Mouse (Mus musculus) limb, embryonic 14.5 days (tissue): Measurements from ENCODE around the gene Kcnq4. TPM values are rescaled to one million over a fixed set of nuclear protein-coding genes. Genes with fewer than 3 reads are reported as not detected.

Source experiments
- ATAC-seq: fragments of 200-750 bp; cut with Nextera tagmentation; 2 replicates; pipeline ENCODE4 v1.8.0; 2017; ENCODE audit warnings: low read depth, moderate number of reproducible peaks, moderate TSS enrichment; ENCODE audit not compliant: low FRiP score
- DNase-seq: peaks from one replicate; pipeline ENCODE4 v3.0.0-alpha.2; 2015; ENCODE audit warnings: low spot score
- H3K27ac ChIP-seq: fragments of 300-500 bp; sonication (generic); replicated peaks from 2 replicates; pipeline ENCODE4 v1.5.1; 2014; ENCODE audit warnings: low read depth, mild to moderate bottlenecking, low read length, moderate library complexity, mixed read lengths
- H3K27me3 ChIP-seq: fragments of 300-500 bp; sonication (generic); 2 replicates; pipeline ENCODE4 v1.6.1; 2014; ENCODE audit warnings: low read length, mixed read lengths; ENCODE audit not compliant: control insufficient read depth, insufficient read depth
- H3K36me3 ChIP-seq: fragments of 300-500 bp; sonication (generic); 2 replicates; pipeline ENCODE4 v1.6.1; 2014; ENCODE audit warnings: mild to moderate bottlenecking, low read length, moderate library complexity, mixed read lengths; ENCODE audit not compliant: control insufficient read depth, insufficient read depth
- H3K4me1 ChIP-seq: fragments of 300-500 bp; sonication (generic); 2 replicates; pipeline ENCODE4 v1.6.1; 2014; ENCODE audit warnings: antibody characterized with exemption, low read length, mixed read lengths; ENCODE audit not compliant: control insufficient read depth, insufficient read depth
- H3K4me2 ChIP-seq: fragments of 300-500 bp; sonication (generic); replicated peaks from 2 replicates; pipeline ENCODE4 v1.6.1; 2014; ENCODE audit warnings: low read depth, mild to moderate bottlenecking, low read length, moderate library complexity; ENCODE audit not compliant: severe bottlenecking
- H3K4me3 ChIP-seq: fragments of 300-500 bp; sonication (generic); replicated peaks from 2 replicates; pipeline ENCODE4 v1.5.1; 2014; ENCODE audit warnings: low read length
- H3K9ac ChIP-seq: fragments of 300-500 bp; sonication (generic); 2 replicates; pipeline ENCODE4 v1.6.1; 2014; ENCODE audit warnings: mild to moderate bottlenecking, low read depth, low read length, moderate library complexity; ENCODE audit not compliant: severe bottlenecking
- H3K9me3 ChIP-seq: fragments of 300-500 bp; sonication (generic); 2 replicates; pipeline ENCODE4 v1.6.1; 2016; ENCODE audit warnings: low read length; ENCODE audit not compliant: control insufficient read depth
- POLR2A ChIP-seq: fragments of 200-500 bp; IDR thresholded peaks from 2 replicates; pipeline ENCODE4 v1.8.0; 2012; ENCODE audit warnings: inconsistent platforms, mild to moderate bottlenecking, moderate library complexity, borderline replicate concordance; ENCODE audit not compliant: insufficient read depth, insufficient read length; ENCODE audit errors: extremely low read depth
- WGBS: fragments of 180-500 bp; shearing (Covaris S2); extraction: QIAGEN DNeasy Blood & Tissue Kit; methylation state at CpG from one replicate; pipeline ENCODE4 v1.1.7; 2014; 5-methylcytosine and 5-hydroxymethylcytosine counted together
- polyA plus RNA-seq, 2 experiments: library from polyadenylated mRNA; depleted of rRNA in 1 of 2; stranded (reverse) in 1 of 2; unstranded in 1 of 2; fragments of >200 nt; fragmentation: Nextera tagmentation in 1 of 2; extraction: Ambion mirVana in 1 of 2; gene quantifications; 2 replicates each; pipeline versions ENCODE4 v1.2.1 to v1.2.3; 2012 to 2014

The Kcnq4 gene
- polyA plus RNA-seq, 2 experiments, result 4.0 to 8.5 TPM

DNA sequence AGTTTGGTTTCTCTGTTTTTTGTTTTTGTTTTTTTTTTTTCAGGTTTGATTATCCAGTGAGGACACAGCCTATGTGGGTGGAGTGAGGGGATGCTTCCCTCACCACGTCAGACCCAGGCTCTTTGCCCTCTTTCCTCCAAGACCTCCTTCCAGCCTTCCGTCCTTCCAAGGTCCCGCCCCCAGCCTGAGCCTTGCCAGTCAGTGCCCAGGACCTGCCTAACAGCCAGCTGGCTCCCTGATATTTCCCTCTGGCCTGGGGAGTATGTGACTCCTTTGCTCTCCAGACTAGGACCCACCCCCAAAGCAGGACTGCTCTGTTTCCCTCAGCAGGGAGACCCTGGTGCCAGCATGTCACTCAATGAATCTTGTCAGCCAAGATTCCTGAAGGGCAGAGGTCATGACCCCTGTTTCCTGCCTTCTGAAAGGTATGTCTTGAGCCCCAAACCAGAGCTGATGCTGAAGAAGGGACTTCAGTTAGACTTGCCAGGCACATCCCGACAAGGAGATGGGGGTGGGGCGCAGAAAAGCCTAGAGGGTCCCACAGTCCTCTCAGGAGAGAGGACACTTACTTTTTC is 22.8 kb downstream of the Kcnq4 start:
- Histone ChIP-seq H3K4me2 (no peak overlapping the region), H3K9ac (no peak overlapping the region), H3K4me3 (no peak overlapping the region), H3K9me3 (no peaks in the 10 kb centered on the region), H3K27ac (no peak overlapping the region), H3K27me3 (no peaks in the 10 kb centered on the region), H3K36me3 (no peaks in the 10 kb centered on the region), H3K4me1 (peaks cover 7% of the 10 kb centered on the region; the same call in 1 of the 2 replicates)
- TF ChIP-seq POLR2A, result no peak
- ATAC-seq (no peak), DNase-seq (no peak)
- 37% methylated on average over 5 of the region's 5 CpGs for WGBS

DNA sequence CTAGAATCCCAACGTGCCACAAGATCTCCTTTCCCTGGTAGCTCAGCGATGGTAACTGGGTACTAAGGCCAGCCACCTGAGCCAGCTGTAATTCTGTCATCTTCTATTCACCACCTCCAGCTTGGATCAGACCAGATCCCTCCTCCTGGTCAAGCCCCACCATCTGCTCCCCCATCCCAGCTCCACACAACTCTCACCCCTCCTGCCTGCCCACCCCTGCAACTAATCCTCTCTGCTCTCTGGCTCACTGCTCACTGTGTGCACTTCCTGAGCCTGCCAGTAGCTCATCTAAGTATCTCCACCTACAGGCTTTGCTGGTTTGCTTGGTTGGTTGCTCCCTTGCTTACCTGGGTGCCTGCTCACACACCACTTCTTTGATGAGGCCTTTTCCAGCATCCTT is 26.8 kb downstream of the Kcnq4 start:
- H3K9ac ChIP-seq, result no peak overlapping the region
- no peak overlapping the region for H3K4me2 ChIP-seq
- H3K4me3 ChIP-seq, result no peak overlapping the region
- H3K9me3 ChIP-seq, result no peaks in the 10 kb centered on the region
- H3K36me3 ChIP-seq, result no peaks in the 10 kb centered on the region
- no peak overlapping the region for H3K27ac ChIP-seq
- peaks cover 2% of the 10 kb centered on the region; the same call in 1 of the 2 replicates for H3K4me1 ChIP-seq
- WGBS, result 68% methylated on average over 2 of the region's 2 CpGs
- no peak for ATAC-seq
- no peak for TF ChIP-seq POLR2A
- no peaks in the 10 kb centered on the region for H3K27me3 ChIP-seq
- no peak for DNase-seq

DNA sequence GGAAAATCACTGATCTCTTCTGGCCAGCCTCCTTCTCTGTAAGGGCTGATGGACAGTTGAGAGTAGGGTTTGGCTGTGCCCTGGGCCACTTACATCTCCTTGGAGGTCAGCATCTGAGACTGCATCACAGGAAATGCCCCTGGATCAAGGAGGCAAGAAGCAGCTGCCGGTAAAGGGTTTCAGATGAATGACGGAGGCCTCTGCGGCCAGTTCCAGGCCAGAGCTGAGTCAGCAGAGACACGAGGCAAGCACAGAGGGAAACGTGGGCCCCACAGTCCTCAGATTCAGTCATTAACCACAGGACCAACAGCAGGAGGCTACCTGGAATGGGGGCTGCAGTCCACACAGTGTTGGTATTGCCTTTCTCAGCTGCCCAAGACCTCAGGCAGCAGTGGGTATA is 29.3 kb downstream of the Kcnq4 start:
- Histone ChIP-seq H3K4me2 (no peak overlapping the region), H3K4me1 (peaks cover 7% of the 10 kb centered on the region), H3K27me3 (no peaks in the 10 kb centered on the region), H3K27ac (no peak overlapping the region), H3K36me3 (no peaks in the 10 kb centered on the region), H3K4me3 (no peak overlapping the region), H3K9me3 (no peaks in the 10 kb centered on the region), H3K9ac (no peak overlapping the region)
- DNase-seq (no peak), ATAC-seq (no peak)
- 20% methylated on average over 5 of the region's 5 CpGs for WGBS
- TF ChIP-seq POLR2A, result no peak

DNA sequence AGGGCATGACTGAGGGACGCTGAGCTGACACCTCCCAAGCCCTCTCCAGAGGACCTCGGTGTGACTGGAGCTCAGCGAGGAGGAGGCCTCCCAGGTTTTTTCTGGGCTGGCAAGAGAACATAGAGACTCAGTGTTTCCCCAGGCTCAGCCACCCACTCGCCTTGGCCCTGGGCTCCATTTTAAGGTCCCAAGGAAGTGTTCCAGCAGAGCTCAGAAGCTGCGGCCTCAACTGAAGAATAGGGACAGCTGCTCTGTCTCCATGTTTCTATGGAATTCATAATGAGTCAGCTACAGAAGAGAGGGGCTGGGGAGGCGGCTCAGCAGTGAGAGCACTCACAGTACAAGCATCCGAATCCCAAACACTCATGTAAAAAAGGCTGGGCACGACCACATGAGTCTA is 30.8 kb downstream of the Kcnq4 start:
- H3K9me3 ChIP-seq, result no peaks in the 10 kb centered on the region
- H3K27me3 ChIP-seq, result no peaks in the 10 kb centered on the region
- peaks cover 7% of the 10 kb centered on the region for H3K4me1 ChIP-seq
- DNase-seq, result no peak
- no peak overlapping the region for H3K9ac ChIP-seq
- TF ChIP-seq POLR2A, result no peak
- no peak overlapping the region for H3K4me3 ChIP-seq
- no peak overlapping the region for H3K4me2 ChIP-seq
- ATAC-seq, result no peak
- whole genome bisulfite sequencing, result 69% methylated on average over 8 of the region's 8 CpGs
- no peak overlapping the region for H3K27ac ChIP-seq
- no peaks in the 10 kb centered on the region for H3K36me3 ChIP-seq

DNA sequence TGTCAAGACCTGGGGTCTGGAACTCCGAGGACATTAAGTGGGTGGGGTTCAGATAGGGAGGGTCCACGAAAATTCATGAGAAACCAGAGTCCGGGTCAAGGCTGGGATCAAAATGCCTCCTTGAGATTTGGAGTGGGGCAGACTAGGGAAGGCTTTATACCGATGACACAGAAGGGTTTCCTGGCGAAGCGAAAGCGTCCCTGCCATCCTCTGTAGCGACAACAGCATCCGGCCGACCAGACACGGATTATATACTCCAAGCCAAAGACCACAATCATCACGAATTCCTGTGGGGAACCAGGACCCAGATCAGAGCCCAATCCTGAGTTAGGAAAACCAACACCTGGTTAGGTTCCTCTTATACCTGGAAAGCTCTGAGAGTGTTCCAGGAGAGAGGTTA is 31.6 kb downstream of the Kcnq4 start:
- WGBS, result 17% methylated on average over 12 of the region's 12 CpGs
- TF ChIP-seq POLR2A, result no peak

More for the DNA sequence above, 31.6 kb downstream of the Kcnq4 start:
- DNase-seq, result no peak
- Histone ChIP-seq H3K27ac (no peak overlapping the region), H3K4me1 (peaks cover 7% of the 10 kb centered on the region), H3K9me3 (no peaks in the 10 kb centered on the region), H3K4me2 (peak overlapping the region; percentile 67), H3K27me3 (no peaks in the 10 kb centered on the region), H3K4me3 (peak overlapping the region; percentile 39), H3K9ac (peak overlapping the region; percentile 50), H3K36me3 (no peaks in the 10 kb centered on the region)
- ATAC-seq, result no peak; the same call in 1 of the 2 replicates
